Mouse (Mus musculus) kidney, embryonic 15.5 days (tissue): ENCODE results near the gene Fam20a. TPM values are rescaled to one million over a fixed set of nuclear protein-coding genes. Genes with fewer than 3 reads are reported as not detected.

Source experiments
- ATAC-seq: fragments of 200-750 bp; cut with Nextera tagmentation; replicated peaks from 2 replicates; pipeline ENCODE4 v1.8.0; 2017; ENCODE audit warnings: moderate TSS enrichment; ENCODE audit not compliant: low FRiP score
- H3K27ac ChIP-seq: fragments of 300-500 bp; sonication (generic); 2 replicates; pipeline ENCODE4 v1.5.1; 2015; ENCODE audit warnings: mild to moderate bottlenecking, inconsistent platforms
- H3K27me3 ChIP-seq: fragments of 300-500 bp; sonication (generic); 2 replicates; pipeline ENCODE4 v1.6.1; 2015; ENCODE audit warnings: inconsistent platforms
- H3K36me3 ChIP-seq: fragments of 300-500 bp; sonication (generic); 2 replicates; pipeline ENCODE4 v1.6.1; 2015; ENCODE audit warnings: inconsistent platforms
- H3K4me1 ChIP-seq: fragments of 300-500 bp; sonication (generic); 2 replicates; pipeline ENCODE4 v1.6.1; 2015; ENCODE audit warnings: inconsistent platforms
- H3K4me2 ChIP-seq: fragments of 300-500 bp; sonication (generic); 2 replicates; pipeline ENCODE4 v1.6.1; 2015; ENCODE audit warnings: moderate library complexity, mild to moderate bottlenecking, inconsistent platforms
- H3K4me3 ChIP-seq: fragments of 300-500 bp; sonication (generic); replicated peaks from 2 replicates; pipeline ENCODE4 v1.5.1; 2015; ENCODE audit warnings: mild to moderate bottlenecking, inconsistent platforms
- H3K9ac ChIP-seq: fragments of 300-500 bp; sonication (generic); 2 replicates; pipeline ENCODE4 v1.6.1; 2015; ENCODE audit warnings: mild to moderate bottlenecking, inconsistent platforms
- H3K9me3 ChIP-seq: fragments of 300-500 bp; sonication (generic); replicated peaks from 2 replicates; pipeline ENCODE4 v1.6.1; 2016; ENCODE audit warnings: inconsistent platforms
- WGBS: fragments of 180-500 bp; shearing (Covaris S2); methylation state at CpG from one replicate; pipeline ENCODE4 v1.1.7; 2015; ENCODE audit warnings: mixed read lengths; 5-methylcytosine and 5-hydroxymethylcytosine counted together
- polyA plus RNA-seq: library from polyadenylated mRNA; unstranded; fragments of >200 nt; fragmentation: Nextera tagmentation; extraction: Ambion mirVana; gene quantifications from 2 replicates; pipeline ENCODE4 v1.2.1, GENCODE M21; 2015

Fam20a gene
- polyA plus RNA-seq, 1 experiment from 2014 or later = 2.3 TPM

- no peak overlapping the region for H3K4me3 ChIP-seq
- H3K4me1 ChIP-seq = no peaks in the 10 kb centered on the region
- no peak overlapping the region for H3K9ac ChIP-seq
- no peaks in the 10 kb centered on the region for H3K9me3 ChIP-seq
- H3K36me3 ChIP-seq = no peaks in the 10 kb centered on the region
- 73% methylated on average over 1 of the region's 1 CpGs for WGBS
- H3K4me2 ChIP-seq = no peak overlapping the region
- H3K27ac ChIP-seq = no peak overlapping the region
- H3K27me3 ChIP-seq = no peaks in the 10 kb centered on the region
- ATAC-seq = no peak
These were observed 12.3 kb upstream of the Fam20a start for GRCm38 (mm10) chr11:109734341-109734740.

- Histone ChIP-seq H3K9ac (no peak overlapping the region), H3K27me3 (no peaks in the 10 kb centered on the region), H3K9me3 (no peaks in the 10 kb centered on the region), H3K4me1 (no peaks in the 10 kb centered on the region), H3K27ac (no peak overlapping the region), H3K4me3 (no peak overlapping the region), H3K36me3 (no peaks in the 10 kb centered on the region), H3K4me2 (no peak overlapping the region)
- WGBS = 71% methylated on average over 8 of the region's 8 CpGs
- no peak for ATAC-seq
These were observed 10.8 kb upstream of the Fam20a start for GRCm38 (mm10) chr11:109732726-109733438.

GRCm38 (mm10) chr11:109728371-109728770 lies 6.3 kb upstream of the Fam20a start:
- Histone ChIP-seq H3K9me3 (no peaks in the 10 kb centered on the region), H3K4me3 (no peak overlapping the region), H3K4me2 (no peak overlapping the region), H3K27ac (no peak overlapping the region), H3K27me3 (no peaks in the 10 kb centered on the region), H3K9ac (no peak overlapping the region), H3K4me1 (no peaks in the 10 kb centered on the region), H3K36me3 (no peaks in the 10 kb centered on the region)
- ATAC-seq = no peak
- WGBS = 64% methylated on average over 3 of the region's 3 CpGs

- Histone ChIP-seq H3K9me3 (no peaks in the 10 kb centered on the region), H3K4me1 (peaks cover 23% of the 10 kb centered on the region), H3K27me3 (peaks cover 30% of the 10 kb centered on the region), H3K9ac (no peak overlapping the region), H3K4me3 (no peak overlapping the region), H3K36me3 (no peaks in the 10 kb centered on the region), H3K4me2 (peak overlapping the region; percentile 98), H3K27ac (0 out of 2 replicates have a peak overlapping the region, but pooled peaks have one; percentile 1)
- WGBS = 25% methylated on average over 4 of the region's 4 CpGs
- no peak for ATAC-seq
These were observed 632 bp upstream of the Fam20a start for GRCm38 (mm10) chr11:109722711-109723110.

- under 1% methylated on average over 40 of the region's 40 CpGs for WGBS
- no peaks in the 10 kb centered on the region for H3K9me3 ChIP-seq
- H3K27ac ChIP-seq = peak overlapping the region; percentile 70
- peak overlapping the region; percentile 98 for H3K4me2 ChIP-seq
- H3K4me3 ChIP-seq = peak overlapping the region; percentile 54
- peak; percentile 73 for ATAC-seq
- peak overlapping the region; percentile 51 for H3K9ac ChIP-seq
- H3K27me3 ChIP-seq = peaks cover 32% of the 10 kb centered on the region
- peaks cover 23% of the 10 kb centered on the region for H3K4me1 ChIP-seq
- no peaks in the 10 kb centered on the region for H3K36me3 ChIP-seq
These were observed 729 bp downstream of the Fam20a start for GRCm38 (mm10) chr11:109721320-109721780.

- Histone ChIP-seq H3K27me3 (peaks cover 32% of the 10 kb centered on the region), H3K9me3 (no peaks in the 10 kb centered on the region), H3K4me3 (peak overlapping the region; percentile 54), H3K27ac (peak overlapping the region; percentile 70), H3K4me2 (peak overlapping the region; percentile 98), H3K4me1 (peaks cover 23% of the 10 kb centered on the region), H3K36me3 (no peaks in the 10 kb centered on the region), H3K9ac (peak overlapping the region; percentile 51)
- WGBS = 15% methylated on average over 12 of the region's 12 CpGs
- ATAC-seq = peak; percentile 54
These were observed 1.2 kb downstream of the Fam20a start for GRCm38 (mm10) chr11:109720809-109721319.

- 91% methylated on average over 3 of the region's 3 CpGs for WGBS
These were observed 2.7 kb downstream of the Fam20a start for GRCm38 (mm10) chr11:109719399-109719798.

GRCm38 (mm10) chr11:109717966-109718895 lies 3.8 kb downstream of the Fam20a start:
- H3K27ac ChIP-seq = no peak overlapping the region
- WGBS = 90% methylated on average over 15 of the region's 15 CpGs
- H3K4me2 ChIP-seq = no peak overlapping the region
- peaks cover 32% of the 10 kb centered on the region for H3K27me3 ChIP-seq
- H3K9ac ChIP-seq = no peak overlapping the region
- H3K36me3 ChIP-seq = no peaks in the 10 kb centered on the region
- no peak for ATAC-seq
- H3K9me3 ChIP-seq = no peaks in the 10 kb centered on the region
- no peak overlapping the region for H3K4me3 ChIP-seq
- H3K4me1 ChIP-seq = peaks cover 23% of the 10 kb centered on the region

More at GRCm38 (mm10) chr11:109719399-109719798, 2.7 kb downstream of the Fam20a start:
- no peak overlapping the region for H3K9ac ChIP-seq
- H3K27ac ChIP-seq = no peak overlapping the region
- no peak overlapping the region for H3K4me2 ChIP-seq
- ATAC-seq = no peak
- H3K27me3 ChIP-seq = peaks cover 32% of the 10 kb centered on the region
- H3K4me3 ChIP-seq = no peak overlapping the region
- H3K9me3 ChIP-seq = no peaks in the 10 kb centered on the region
- peaks cover 23% of the 10 kb centered on the region for H3K4me1 ChIP-seq
- no peaks in the 10 kb centered on the region for H3K36me3 ChIP-seq

GRCm38 (mm10) chr11:109717448-109717847 lies 4.6 kb downstream of the Fam20a start:
- H3K36me3 ChIP-seq = no peaks in the 10 kb centered on the region
- H3K27ac ChIP-seq = no peak overlapping the region
- ATAC-seq = no peak
- peaks cover 19% of the 10 kb centered on the region for H3K4me1 ChIP-seq
- H3K9me3 ChIP-seq = no peaks in the 10 kb centered on the region
- H3K4me2 ChIP-seq = no peak overlapping the region
- H3K4me3 ChIP-seq = no peak overlapping the region
- H3K9ac ChIP-seq = no peak overlapping the region
- 84% methylated on average over 5 of the region's 5 CpGs for WGBS
- H3K27me3 ChIP-seq = peaks cover 29% of the 10 kb centered on the region

- no peaks in the 10 kb centered on the region for H3K9me3 ChIP-seq
- H3K9ac ChIP-seq = no peak overlapping the region
- no peak for ATAC-seq
- H3K4me2 ChIP-seq = no peak overlapping the region
- peaks cover 24% of the 10 kb centered on the region for H3K27me3 ChIP-seq
- no peak overlapping the region for H3K4me3 ChIP-seq
- no peak overlapping the region for H3K27ac ChIP-seq
- H3K36me3 ChIP-seq = no peaks in the 10 kb centered on the region
- peaks cover 15% of the 10 kb centered on the region for H3K4me1 ChIP-seq
- WGBS = 71% methylated on average over 7 of the region's 7 CpGs
These were observed 5.1 kb downstream of the Fam20a start for GRCm38 (mm10) chr11:109716981-109717380.

GRCm38 (mm10) chr11:109715311-109715781 lies 6.7 kb downstream of the Fam20a start:
- Histone ChIP-seq H3K27me3 (peaks cover 18% of the 10 kb centered on the region; the same call in 1 of the 2 replicates), H3K4me1 (no peaks in the 10 kb centered on the region; the same call in 1 of the 2 replicates), H3K4me3 (no peak overlapping the region), H3K27ac (no peak overlapping the region), H3K9ac (no peak overlapping the region), H3K9me3 (no peaks in the 10 kb centered on the region), H3K4me2 (no peak overlapping the region), H3K36me3 (no peaks in the 10 kb centered on the region)
- ATAC-seq = no peak
- WGBS = 91% methylated on average over 12 of the region's 12 CpGs
